Mouse (Mus musculus) heart, embryonic 15.5 days (tissue): ENCODE measurements at regions not wholly inside any gene's neighbourhood (a gene's known extent, or its start where the extent isn't known, plus 50 kb on each side); places are given as distances from the start of the nearest gene placed in this dataset.

ENCODE experiments used
- ATAC-seq: fragments of 200-750 bp; cut with Nextera tagmentation; replicated peaks from 2 replicates; pipeline ENCODE4 v1.8.0; 2017; ENCODE audit warnings: low read depth, moderate TSS enrichment; ENCODE audit not compliant: insufficient number of reproducible peaks, insufficient read depth, low FRiP score
- H3K27ac ChIP-seq: fragments of 300-500 bp; sonication (generic); 2 replicates; pipeline ENCODE4 v1.5.1; 2015; ENCODE audit warnings: mild to moderate bottlenecking, inconsistent platforms
- H3K27me3 ChIP-seq: fragments of 300-500 bp; sonication (generic); 2 replicates; pipeline ENCODE4 v1.6.1; 2015; ENCODE audit warnings: inconsistent platforms
- H3K36me3 ChIP-seq: fragments of 300-500 bp; sonication (generic); 2 replicates; pipeline ENCODE4 v1.6.1; 2015; ENCODE audit warnings: mild to moderate bottlenecking, inconsistent platforms
- H3K4me1 ChIP-seq: fragments of 300-500 bp; sonication (generic); replicated peaks from 2 replicates; pipeline ENCODE4 v1.6.1; 2015; ENCODE audit warnings: inconsistent platforms
- H3K4me2 ChIP-seq: fragments of 300-500 bp; sonication (generic); 2 replicates; pipeline ENCODE4 v1.6.1; 2015; ENCODE audit warnings: inconsistent platforms, mild to moderate bottlenecking, moderate library complexity
- H3K4me3 ChIP-seq: fragments of 300-500 bp; sonication (generic); 2 replicates; pipeline ENCODE4 v1.5.1; 2015; ENCODE audit warnings: mild to moderate bottlenecking, inconsistent platforms
- H3K9ac ChIP-seq: fragments of 300-500 bp; sonication (generic); 2 replicates; pipeline ENCODE4 v1.6.1; 2015; ENCODE audit warnings: mild to moderate bottlenecking, inconsistent platforms
- H3K9me3 ChIP-seq: fragments of 300-500 bp; sonication (generic); replicated peaks from 2 replicates; pipeline ENCODE4 v1.6.1; 2016; ENCODE audit warnings: inconsistent platforms
- WGBS: fragments of 180-500 bp; shearing (Covaris S2); methylation state at CpG from one replicate; pipeline ENCODE4 v1.1.7; 2015; ENCODE audit warnings: mixed read lengths; 5-methylcytosine and 5-hydroxymethylcytosine counted together

DNA sequence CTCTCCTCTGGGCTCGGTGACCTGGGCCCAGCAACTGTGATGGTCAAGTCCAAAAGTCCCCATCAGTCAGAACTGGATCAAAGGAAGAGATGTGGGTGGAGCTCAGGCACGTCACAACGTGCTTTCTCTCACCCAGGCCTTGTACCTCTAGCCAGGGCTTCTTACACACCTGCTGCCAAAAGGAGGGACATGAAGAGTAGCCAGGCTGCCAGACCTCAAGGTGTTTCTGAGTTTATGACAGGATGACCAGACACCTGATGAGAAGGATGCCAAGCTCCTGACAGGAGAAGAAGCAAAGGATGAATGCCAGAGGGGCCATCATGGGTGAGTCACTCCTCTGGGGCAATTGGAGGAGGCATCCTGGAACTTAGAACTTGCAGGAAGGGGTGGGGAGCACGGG, 70.0 kb upstream of the Haao start:
- Histone ChIP-seq H3K4me1 (peaks cover 32% of the 10 kb centered on the region), H3K27me3 (no peaks in the 10 kb centered on the region), H3K9me3 (no peaks in the 10 kb centered on the region), H3K9ac (no peak overlapping the region), H3K4me2 (no peak overlapping the region), H3K36me3 (no peaks in the 10 kb centered on the region), H3K27ac (peak overlapping the region; percentile 69), H3K4me3 (no peak overlapping the region)
- no peak for ATAC-seq
- 63% methylated on average over 4 of the region's 4 CpGs for WGBS

DNA sequence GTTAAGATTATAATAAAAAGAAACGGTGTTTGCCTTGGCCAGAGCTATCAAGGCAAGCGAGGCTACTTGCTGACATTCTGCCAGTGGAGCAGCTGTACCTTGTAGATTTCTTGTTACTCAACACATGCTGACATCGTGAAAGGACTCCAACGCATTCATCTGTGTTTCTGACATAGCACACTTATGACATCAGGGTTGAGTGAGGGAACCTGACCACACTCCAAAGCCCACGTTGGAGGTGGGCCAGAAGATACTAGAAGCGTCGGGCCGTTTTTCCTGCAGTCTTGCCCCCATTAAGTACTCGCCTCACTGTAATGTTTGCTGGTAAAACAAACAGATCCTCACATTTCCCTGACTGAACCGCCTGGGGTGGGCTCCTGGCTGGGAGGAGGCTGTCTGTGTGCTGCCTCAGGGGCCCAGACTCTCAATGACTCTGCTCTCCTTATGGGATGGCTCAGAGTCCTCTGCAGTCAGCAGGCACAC, 69.0 kb upstream of the Haao start:
- Histone ChIP-seq H3K27ac (peak overlapping the region; percentile 69), H3K4me1 (peaks cover 32% of the 10 kb centered on the region), H3K4me3 (no peak overlapping the region), H3K9me3 (no peaks in the 10 kb centered on the region), H3K4me2 (peak overlapping the region; percentile 10; the same call in 1 of the 2 replicates), H3K36me3 (no peaks in the 10 kb centered on the region), H3K27me3 (no peaks in the 10 kb centered on the region), H3K9ac (no peak overlapping the region)
- WGBS: 7% methylated on average over 10 of the region's 10 CpGs
- ATAC-seq: peak; percentile 83

DNA sequence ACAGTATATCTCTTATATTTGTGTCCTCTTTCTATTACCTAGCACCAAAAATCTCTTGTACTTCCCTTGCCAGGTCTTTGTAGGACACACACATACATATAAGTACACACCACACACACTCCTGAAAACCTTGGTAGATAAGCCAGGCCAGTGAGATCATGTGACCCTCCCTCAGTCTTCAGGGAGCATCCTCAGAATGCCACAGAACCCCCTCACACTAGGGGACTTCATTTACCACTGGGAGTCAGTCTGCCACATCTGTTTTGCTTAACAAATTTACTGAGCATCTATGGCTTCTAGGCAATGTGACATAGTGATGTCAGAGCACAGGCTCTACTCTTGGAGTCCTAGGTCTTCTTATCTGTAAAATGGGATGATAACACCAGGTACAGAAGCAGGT, 67.3 kb upstream of the Haao start:
- Histone ChIP-seq H3K4me2 (no peak overlapping the region), H3K9ac (no peak overlapping the region), H3K36me3 (no peaks in the 10 kb centered on the region), H3K27ac (no peak overlapping the region), H3K9me3 (no peaks in the 10 kb centered on the region), H3K4me3 (no peak overlapping the region), H3K4me1 (peaks cover 32% of the 10 kb centered on the region), H3K27me3 (no peaks in the 10 kb centered on the region)
- no peak for ATAC-seq

DNA sequence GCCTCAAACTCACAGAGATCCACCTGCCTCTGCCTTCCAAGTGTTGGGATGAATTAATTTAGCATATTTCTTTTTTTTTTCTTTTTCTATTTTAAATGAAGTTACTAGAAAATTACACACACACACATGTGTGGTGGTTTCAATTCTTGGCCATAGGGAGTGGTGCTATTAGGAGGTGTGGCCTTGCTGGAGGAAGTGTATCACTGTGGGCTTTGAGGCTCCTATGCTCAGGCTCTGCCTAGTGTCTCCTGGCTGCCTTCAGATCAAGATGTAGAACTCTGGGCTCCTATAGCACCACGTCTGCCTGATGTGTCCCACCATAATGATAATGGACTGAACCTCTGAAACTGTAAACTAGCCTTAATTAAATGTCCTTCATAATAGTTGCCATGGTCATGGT, 66.8 kb upstream of the Haao start:
- Histone ChIP-seq H3K27me3 (no peaks in the 10 kb centered on the region), H3K36me3 (no peaks in the 10 kb centered on the region), H3K9ac (no peak overlapping the region), H3K4me1 (peaks cover 32% of the 10 kb centered on the region), H3K9me3 (no peaks in the 10 kb centered on the region), H3K4me3 (no peak overlapping the region), H3K27ac (no peak overlapping the region), H3K4me2 (no peak overlapping the region)
- WGBS: 71% methylated on average over 1 of the region's 1 CpGs
- ATAC-seq: no peak

DNA sequence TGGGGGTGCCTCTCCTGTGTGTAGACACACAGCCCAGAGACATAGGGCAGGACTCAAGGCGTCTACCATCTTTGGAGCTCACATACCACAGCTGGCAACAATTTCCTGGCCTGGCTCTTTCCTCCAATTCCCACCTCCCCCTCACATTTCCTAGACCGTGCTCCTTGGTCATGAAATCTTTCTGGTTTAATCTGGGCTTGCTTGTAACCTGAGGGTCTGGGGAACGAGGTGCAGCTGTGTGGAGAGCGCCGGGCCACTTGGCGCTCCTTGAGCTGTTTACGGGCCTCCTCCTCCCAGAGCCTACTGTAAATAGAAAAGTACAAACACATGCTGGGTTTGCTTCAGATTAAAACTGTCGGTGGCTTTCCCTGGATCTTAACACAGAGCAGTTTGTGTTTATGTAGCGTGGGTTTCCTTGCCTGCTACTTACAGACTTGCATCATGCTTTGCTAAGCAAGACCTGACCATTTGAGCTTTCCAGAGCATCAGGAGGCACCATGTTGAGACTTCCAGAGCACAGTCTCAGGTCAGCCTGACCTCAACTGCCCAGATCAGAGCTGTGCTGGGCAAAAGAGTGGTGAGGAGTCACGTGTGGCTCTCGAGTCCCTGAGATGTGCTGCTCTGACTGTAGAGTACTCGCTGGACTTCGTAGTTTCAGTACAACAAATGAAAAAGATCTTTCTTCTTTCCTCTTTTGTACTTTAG, 66.1 kb upstream of the Haao start:
- no peaks in the 10 kb centered on the region for H3K36me3 ChIP-seq
- ATAC-seq: no peak
- H3K27me3 ChIP-seq: no peaks in the 10 kb centered on the region
- peak overlapping the region; percentile 29; the same call in 1 of the 2 replicates for H3K27ac ChIP-seq
- H3K4me1 ChIP-seq: peaks cover 37% of the 10 kb centered on the region
- 66% methylated on average over 13 of the region's 13 CpGs for WGBS
- H3K4me2 ChIP-seq: no peak overlapping the region
- H3K9me3 ChIP-seq: no peaks in the 10 kb centered on the region
- H3K4me3 ChIP-seq: no peak overlapping the region
- H3K9ac ChIP-seq: no peak overlapping the region

DNA sequence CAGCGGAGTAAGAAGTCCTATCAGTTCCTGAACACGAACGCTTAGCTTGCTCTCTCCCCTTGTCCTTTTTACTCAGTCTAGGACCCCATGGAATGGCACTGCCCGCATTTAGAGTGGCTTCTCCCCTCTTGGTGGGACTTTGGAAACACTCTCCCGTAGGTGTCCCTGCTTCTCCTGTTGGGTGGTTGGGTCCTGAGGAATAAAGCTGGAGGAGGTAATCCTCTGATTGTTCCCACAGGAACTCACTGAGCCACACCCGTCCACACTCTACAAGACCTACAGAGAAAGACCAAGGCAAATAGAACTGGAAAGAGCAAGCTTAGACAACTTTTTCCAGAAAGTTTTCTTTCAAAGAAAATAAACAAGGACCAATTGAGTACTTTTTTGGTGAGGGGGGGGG, 64.7 kb upstream of the Haao start:
- Histone ChIP-seq H3K4me2 (no peak overlapping the region), H3K36me3 (no peaks in the 10 kb centered on the region), H3K27me3 (no peaks in the 10 kb centered on the region), H3K27ac (no peak overlapping the region), H3K4me1 (peaks cover 32% of the 10 kb centered on the region), H3K4me3 (no peak overlapping the region), H3K9me3 (no peaks in the 10 kb centered on the region), H3K9ac (no peak overlapping the region)
- WGBS: 89% methylated on average over 6 of the region's 6 CpGs
- no peak for ATAC-seq

DNA sequence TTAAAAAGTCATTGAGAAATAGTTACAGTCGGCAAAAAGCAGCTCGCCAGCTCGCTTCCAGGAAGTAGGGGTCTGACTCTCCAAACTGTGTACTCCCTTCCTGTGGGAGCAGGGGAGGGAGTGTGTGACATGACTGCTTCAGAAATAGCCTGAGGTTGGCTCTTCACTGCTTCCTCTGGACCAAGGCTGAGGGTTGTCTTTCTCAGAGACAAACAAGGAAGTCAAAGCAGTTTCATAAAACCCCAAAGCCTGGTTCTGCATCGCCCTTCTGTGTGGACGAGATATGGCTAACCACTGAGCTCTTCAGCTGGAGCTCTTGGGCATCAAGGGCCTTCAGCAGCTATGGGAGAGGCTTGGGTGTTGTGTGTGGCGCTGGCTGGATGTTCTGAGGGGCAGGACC, 61.0 kb upstream of the Haao start:
- no peak overlapping the region for H3K9ac ChIP-seq
- H3K27ac ChIP-seq: 0 out of 2 replicates have a peak overlapping the region, but pooled peaks have one; percentile 1
- 77% methylated on average over 6 of the region's 6 CpGs for WGBS
- no peak for ATAC-seq
- no peak overlapping the region for H3K4me2 ChIP-seq
- no peaks in the 10 kb centered on the region for H3K36me3 ChIP-seq
- no peaks in the 10 kb centered on the region for H3K27me3 ChIP-seq
- H3K4me1 ChIP-seq: peaks cover 10% of the 10 kb centered on the region
- H3K9me3 ChIP-seq: no peaks in the 10 kb centered on the region
- no peak overlapping the region for H3K4me3 ChIP-seq

DNA sequence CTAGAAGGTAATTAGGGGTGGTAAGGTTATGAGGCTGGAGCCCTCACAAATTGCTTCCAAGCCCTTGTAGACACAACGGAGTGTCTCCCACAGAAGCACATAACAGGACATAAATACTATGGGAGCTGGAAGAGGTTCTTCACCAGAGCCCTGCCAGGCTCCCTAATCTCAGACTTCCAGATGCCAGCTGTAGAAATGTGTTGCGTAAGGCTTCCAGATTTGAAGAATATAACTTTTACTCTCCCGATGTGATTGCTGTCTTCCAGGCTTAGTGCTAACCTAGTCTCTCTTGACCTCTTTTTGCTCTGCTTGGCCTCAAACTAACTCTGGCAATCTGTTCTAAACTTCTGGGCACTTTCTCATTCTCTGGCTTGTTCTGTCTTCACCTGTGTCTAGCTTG, 59.8 kb upstream of the Haao start:
- Histone ChIP-seq H3K4me2 (no peak overlapping the region), H3K9me3 (no peaks in the 10 kb centered on the region), H3K4me1 (peaks cover 16% of the 10 kb centered on the region), H3K27me3 (no peaks in the 10 kb centered on the region), H3K36me3 (no peaks in the 10 kb centered on the region), H3K27ac (no peak overlapping the region), H3K9ac (no peak overlapping the region), H3K4me3 (no peak overlapping the region)
- 78% methylated on average over 3 of the region's 3 CpGs for WGBS
- no peak for ATAC-seq

DNA sequence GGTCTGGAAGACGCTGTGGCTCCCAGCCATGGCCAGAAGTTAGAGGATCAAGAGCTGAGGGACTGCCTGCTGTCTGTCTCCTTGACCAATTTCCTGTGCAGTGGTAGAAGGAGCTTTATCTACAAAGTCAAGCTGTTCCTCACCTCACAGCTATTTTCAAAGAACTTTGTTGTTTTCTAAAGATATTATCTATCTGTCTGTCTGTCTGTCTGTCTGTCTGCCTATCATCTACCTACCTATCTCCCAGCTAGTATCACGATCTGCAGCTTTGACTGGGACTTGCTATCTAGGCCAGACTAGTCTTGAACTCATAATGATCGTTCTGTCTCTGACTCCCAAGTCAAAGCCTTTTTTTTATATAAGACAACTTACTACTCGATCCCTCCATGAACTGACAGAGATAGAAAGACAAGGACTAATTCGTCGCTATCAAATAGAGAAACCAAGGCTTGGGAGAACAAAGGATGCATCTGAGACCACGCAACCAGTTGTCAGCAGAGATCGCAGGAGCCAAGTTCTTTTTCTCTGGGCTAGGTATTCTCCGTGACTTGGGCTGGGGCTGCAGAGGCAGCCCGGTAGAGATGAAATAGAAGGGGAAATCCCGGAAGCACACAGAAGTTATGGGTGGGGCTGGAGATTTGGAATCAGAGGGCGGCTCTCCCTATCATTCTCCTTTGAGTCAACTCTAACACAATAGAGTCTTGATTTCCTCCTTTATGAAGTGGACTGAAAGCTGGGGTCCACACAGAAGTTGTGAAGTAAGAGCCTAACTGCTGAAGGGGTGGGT, 59.2 kb upstream of the Haao start:
- H3K27me3 ChIP-seq: no peaks in the 10 kb centered on the region
- no peak overlapping the region for H3K27ac ChIP-seq
- H3K9me3 ChIP-seq: no peaks in the 10 kb centered on the region
- no peaks in the 10 kb centered on the region for H3K36me3 ChIP-seq
- no peak overlapping the region for H3K9ac ChIP-seq
- no peak overlapping the region for H3K4me2 ChIP-seq
- H3K4me1 ChIP-seq: peaks cover 20% of the 10 kb centered on the region
- no peak overlapping the region for H3K4me3 ChIP-seq
- no peak for ATAC-seq
- 78% methylated on average over 12 of the region's 12 CpGs for WGBS

DNA sequence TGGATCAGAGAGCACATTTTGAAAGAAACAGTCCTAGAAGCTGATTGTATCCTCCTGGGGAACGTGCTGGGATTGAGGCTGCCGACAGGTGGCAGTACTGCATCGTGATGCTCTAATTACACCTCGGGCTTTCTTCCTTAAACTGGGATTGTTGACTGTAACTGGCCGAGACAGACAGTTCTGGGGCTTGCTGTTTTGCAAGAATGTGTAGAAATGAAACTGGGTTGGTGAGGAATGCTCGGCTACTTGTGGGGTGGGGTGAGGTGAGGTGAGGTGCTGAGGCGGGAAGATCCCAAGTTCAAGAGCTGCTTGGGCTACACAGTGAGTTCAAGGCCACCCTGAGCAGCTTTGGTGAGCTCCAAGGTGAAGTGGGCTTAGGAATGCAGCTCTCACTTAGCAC, 55.7 kb upstream of the Haao start:
- Histone ChIP-seq H3K4me1 (peaks cover 14% of the 10 kb centered on the region; the same call in 1 of the 2 replicates), H3K9ac (no peak overlapping the region), H3K9me3 (no peaks in the 10 kb centered on the region), H3K27ac (no peak overlapping the region), H3K36me3 (no peaks in the 10 kb centered on the region), H3K4me3 (no peak overlapping the region), H3K4me2 (no peak overlapping the region), H3K27me3 (no peaks in the 10 kb centered on the region)
- ATAC-seq: peak; percentile 28; the same call in 1 of the 2 replicates
- 2% methylated on average over 7 of the region's 7 CpGs for WGBS

DNA sequence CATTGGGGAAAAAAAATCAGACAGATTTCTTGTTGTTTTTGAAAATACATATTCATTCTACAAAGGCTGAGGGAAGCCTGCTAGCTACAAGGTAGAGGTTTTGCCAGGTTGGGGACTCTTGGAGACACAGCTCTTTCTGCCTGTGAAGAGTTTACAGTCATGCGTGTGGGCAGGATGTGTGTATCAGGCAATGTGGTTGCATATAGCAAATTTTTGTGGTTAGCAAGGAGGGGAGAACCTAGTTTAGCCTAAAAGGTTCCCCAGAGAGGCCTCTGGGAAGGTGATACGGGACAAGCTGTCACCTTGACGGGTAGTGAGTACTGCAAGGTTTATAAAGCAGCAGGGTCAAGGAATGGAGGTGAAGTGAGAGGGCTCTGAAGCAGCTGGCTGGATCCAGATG, 54.8 kb upstream of the Haao start:
- H3K9ac ChIP-seq: no peak overlapping the region
- H3K4me3 ChIP-seq: no peak overlapping the region
- H3K27ac ChIP-seq: no peak overlapping the region
- H3K9me3 ChIP-seq: no peaks in the 10 kb centered on the region
- H3K4me2 ChIP-seq: no peak overlapping the region
- H3K36me3 ChIP-seq: no peaks in the 10 kb centered on the region
- H3K27me3 ChIP-seq: no peaks in the 10 kb centered on the region
- no peak for ATAC-seq
- 60% methylated on average over 3 of the region's 3 CpGs for WGBS
- peaks cover 20% of the 10 kb centered on the region; the same call in 1 of the 2 replicates for H3K4me1 ChIP-seq
